Mouse (Mus musculus) ES-E14 (cell line): Measurements from ENCODE around the gene Mafb.

ENCODE experiments used
- CHD2 ChIP-seq: IDR thresholded peaks from 2 replicates; pipeline ENCODE4 v1.6.1; 2014; ENCODE audit warnings: mild to moderate bottlenecking, low read depth, low read length, inconsistent platforms
- HCFC1 ChIP-seq: IDR thresholded peaks from 2 replicates; pipeline ENCODE4 v1.6.1; 2012; ENCODE audit warnings: low read length, inconsistent platforms, borderline replicate concordance; ENCODE audit not compliant: insufficient read depth
- ZC3H11A ChIP-seq: IDR thresholded peaks from 2 replicates; pipeline ENCODE4 v1.6.1; 2012; ENCODE audit warnings: low read depth, mild to moderate bottlenecking, inconsistent platforms, low read length, borderline replicate concordance
- ZNF384 ChIP-seq: IDR thresholded peaks from 2 replicates; pipeline ENCODE4 v1.6.1; 2012; ENCODE audit warnings: low read depth, low read length, inconsistent platforms

- no peak for TF ChIP-seq CHD2
- TF ChIP-seq HCFC1, result no peak
- TF ChIP-seq ZNF384, result no peak
- no peak for TF ChIP-seq ZC3H11A
Measured at GRCm38 (mm10) chr2:160339595-160339994, 27.3 kb downstream of the Mafb start.
